Mouse (Mus musculus) MEL (cell line): ENCODE data around the gene Samd14. TPM values are rescaled to one million over a fixed set of nuclear protein-coding genes. Genes with fewer than 3 reads are reported as not detected.

Source experiments
- DNase-seq: peaks from one replicate; pipeline ENCODE4 v3.0.0; 2011; ENCODE audit warnings: low read depth, low spot score
- H3K27ac ChIP-seq: 2 replicates; pipeline ENCODE4 v1.5.1; 2012; ENCODE audit warnings: low read depth, mild to moderate bottlenecking, control low read depth, low read length, moderate library complexity; ENCODE audit not compliant: control insufficient read depth
- H3K27me3 ChIP-seq, 2 experiments: fragments of 150-350 bp in 1 of 2; sonication (generic) in 1 of 2; 2 replicates each; pipeline ENCODE4 v1.6.1; 2012; ENCODE audit warnings: low read length in 2 of 2, mild to moderate bottlenecking in 2 of 2, improper control_type of control experiment in 1 of 2, moderate library complexity in 1 of 2; ENCODE audit not compliant: insufficient read depth in 2 of 2, control insufficient read depth in 1 of 2
- H3K36me3 ChIP-seq, 2 experiments: 2 replicates each; pipeline ENCODE4 v1.6.1; 2012 to 2014; ENCODE audit warnings: low read length in 2 of 2, improper control_type of control experiment in 1 of 2, inconsistent platforms in 1 of 2, mild to moderate bottlenecking in 1 of 2; ENCODE audit not compliant: insufficient read depth in 2 of 2, control insufficient read depth in 1 of 2
- H3K4me1 ChIP-seq, 2 experiments: fragments of 150-350 bp in 1 of 2; sonication (generic) in 1 of 2; 2 replicates each; pipeline ENCODE4 v1.6.1; 2012; ENCODE audit warnings: low read length in 2 of 2, improper control_type of control experiment in 1 of 2, mild to moderate bottlenecking in 1 of 2; ENCODE audit not compliant: insufficient read depth in 2 of 2, control insufficient read depth in 1 of 2
- H3K4me3 ChIP-seq, 2 experiments: fragments of 150-350 bp in 1 of 2; sonication (generic) in 1 of 2; 2 replicates each; pipeline ENCODE4 v1.5.1; 2012; ENCODE audit warnings: low read depth in 2 of 2, low read length in 2 of 2, mild to moderate bottlenecking in 2 of 2, moderate library complexity in 2 of 2, control low read depth in 1 of 2, improper control_type of control experiment in 1 of 2; ENCODE audit not compliant: control insufficient read depth in 1 of 2, insufficient read depth in 1 of 2
- H3K79me2 ChIP-seq: 2 replicates; pipeline ENCODE4 v1.6.1; 2012; ENCODE audit warnings: mild to moderate bottlenecking, low read length, moderate library complexity; ENCODE audit not compliant: control insufficient read depth, poor library complexity, insufficient read depth
- H3K9ac ChIP-seq: 2 replicates; pipeline ENCODE4 v1.6.1; 2012; ENCODE audit warnings: low read depth, mild to moderate bottlenecking, control low read depth, low read length, moderate library complexity; ENCODE audit not compliant: control insufficient read depth, poor library complexity, severe bottlenecking
- H3K9me3 ChIP-seq: fragments of 150-350 bp; sonication (generic); replicated peaks from 2 replicates; pipeline ENCODE4 v1.6.1; 2012; ENCODE audit warnings: mild to moderate bottlenecking, low read length, improper control_type of control experiment, moderate library complexity; ENCODE audit not compliant: insufficient read depth
- BHLHE40 ChIP-seq: IDR thresholded peaks from 2 replicates; pipeline ENCODE4 v1.6.1; 2012; ENCODE audit warnings: low read depth, mild to moderate bottlenecking, inconsistent platforms, low read length, improper control_type of control experiment, borderline replicate concordance
- CHD1 ChIP-seq: IDR thresholded peaks from 2 replicates; pipeline ENCODE4 v1.6.1; 2012; ENCODE audit warnings: low read depth, mild to moderate bottlenecking, inconsistent platforms, low read length, improper control_type of control experiment
- CTCF ChIP-seq, 3 experiments: IDR thresholded peaks in 2 of 3; conservative IDR thresholded peaks in 1 of 3; 2 replicates each; pipeline ENCODE4 v1.5.1; 2011 to 2012; ENCODE audit warnings: low read length in 3 of 3, low read depth in 2 of 3, mild to moderate bottlenecking in 2 of 3, improper control_type of control experiment in 1 of 3, inconsistent platforms in 1 of 3, mixed read lengths in 1 of 3, moderate library complexity in 1 of 3; ENCODE audit not compliant: control insufficient read depth in 1 of 3, insufficient read depth in 1 of 3, poor library complexity in 1 of 3, severe bottlenecking in 1 of 3
- EP300 ChIP-seq, 2 experiments: IDR thresholded peaks; 2 replicates each; pipeline ENCODE4 v1.6.1; 2011; ENCODE audit warnings: improper control_type of control experiment in 2 of 2, low read length in 2 of 2, low read depth in 1 of 2, mild to moderate bottlenecking in 1 of 2
- GABPA ChIP-seq: IDR thresholded peaks from 2 replicates; pipeline ENCODE4 v1.6.1; 2012; ENCODE audit warnings: low read depth, mild to moderate bottlenecking, inconsistent platforms, low read length, improper control_type of control experiment, moderate library complexity
- MAZ ChIP-seq: IDR thresholded peaks from 2 replicates; pipeline ENCODE4 v1.6.1; 2012; ENCODE audit warnings: low read depth, mild to moderate bottlenecking, inconsistent platforms, low read length, improper control_type of control experiment
- MYB ChIP-seq: IDR thresholded peaks from 2 replicates; pipeline ENCODE4 v1.6.1; 2011; ENCODE audit warnings: mild to moderate bottlenecking, low read depth, low read length, improper control_type of control experiment
- NRF1 ChIP-seq: IDR thresholded peaks from 2 replicates; pipeline ENCODE4 v1.6.1; 2014; ENCODE audit warnings: low read depth, mild to moderate bottlenecking, inconsistent platforms, low read length, improper control_type of control experiment, moderate library complexity; ENCODE audit not compliant: poor library complexity, insufficient read depth, severe bottlenecking
- POLR2A ChIP-seq, 2 experiments: IDR thresholded peaks; 2 replicates each; pipeline ENCODE4 v1.6.1; 2011 to 2012; ENCODE audit warnings: low read length in 2 of 2, mild to moderate bottlenecking in 2 of 2, control low read depth in 1 of 2, improper control_type of control experiment in 1 of 2, low read depth in 1 of 2, moderate library complexity in 1 of 2; ENCODE audit not compliant: control insufficient read depth in 1 of 2, insufficient read depth in 1 of 2, poor library complexity in 1 of 2
- RAD21 ChIP-seq: IDR thresholded peaks from 2 replicates; pipeline ENCODE4 v1.6.1; 2011; ENCODE audit warnings: mild to moderate bottlenecking, low read depth, low read length, improper control_type of control experiment
- SIN3A ChIP-seq: IDR thresholded peaks from 2 replicates; pipeline ENCODE4 v1.6.1; 2012; ENCODE audit warnings: low read length, improper control_type of control experiment, inconsistent platforms
- SMC3 ChIP-seq: IDR thresholded peaks from 2 replicates; pipeline ENCODE4 v1.6.1; 2011; ENCODE audit warnings: low read depth, low read length, improper control_type of control experiment
- TBP ChIP-seq: IDR thresholded peaks from 2 replicates; pipeline ENCODE4 v1.8.0; 2011; ENCODE audit warnings: low read depth, low read length, improper control_type of control experiment
- USF1 ChIP-seq: IDR thresholded peaks from 2 replicates; pipeline ENCODE4 v1.6.1; 2014; ENCODE audit warnings: low read depth, mild to moderate bottlenecking, inconsistent platforms, low read length, improper control_type of control experiment, moderate library complexity
- ZC3H11A ChIP-seq: IDR thresholded peaks from 2 replicates; pipeline ENCODE4 v1.6.1; 2012; ENCODE audit warnings: low read depth, mild to moderate bottlenecking, inconsistent platforms, low read length, improper control_type of control experiment
- ZMIZ1 ChIP-seq: IDR thresholded peaks from 2 replicates; pipeline ENCODE4 v1.6.1; 2012; ENCODE audit warnings: low read depth, mild to moderate bottlenecking, inconsistent platforms, low read length, improper control_type of control experiment, moderate library complexity
- polyA plus RNA-seq, 2 experiments: library from polyadenylated mRNA; stranded (reverse) in 1 of 2; unstranded in 1 of 2; fragments of >175 nt in 1 of 2; fragments of >200 nt in 1 of 2; gene quantifications; 2 replicates each; pipeline versions ENCODE4 v1.2.1 to v1.2.4; 2012; ENCODE audit warnings: low replicate concordance in 2 of 2, low read depth in 1 of 2; ENCODE audit not compliant: insufficient read length in 2 of 2, insufficient read depth in 1 of 2, missing spikeins in 1 of 2
- total RNA-seq: library from RNA; depleted of rRNA; stranded (reverse); fragments of 300-350 nt; gene quantifications from 2 replicates; pipeline ENCODE4 v1.2.3, GENCODE M21; 2012

Gene Samd14
- total and polyA plus RNA-seq, 3 experiments: 57.6 to 1,219 (median 101) TPM

DNA sequence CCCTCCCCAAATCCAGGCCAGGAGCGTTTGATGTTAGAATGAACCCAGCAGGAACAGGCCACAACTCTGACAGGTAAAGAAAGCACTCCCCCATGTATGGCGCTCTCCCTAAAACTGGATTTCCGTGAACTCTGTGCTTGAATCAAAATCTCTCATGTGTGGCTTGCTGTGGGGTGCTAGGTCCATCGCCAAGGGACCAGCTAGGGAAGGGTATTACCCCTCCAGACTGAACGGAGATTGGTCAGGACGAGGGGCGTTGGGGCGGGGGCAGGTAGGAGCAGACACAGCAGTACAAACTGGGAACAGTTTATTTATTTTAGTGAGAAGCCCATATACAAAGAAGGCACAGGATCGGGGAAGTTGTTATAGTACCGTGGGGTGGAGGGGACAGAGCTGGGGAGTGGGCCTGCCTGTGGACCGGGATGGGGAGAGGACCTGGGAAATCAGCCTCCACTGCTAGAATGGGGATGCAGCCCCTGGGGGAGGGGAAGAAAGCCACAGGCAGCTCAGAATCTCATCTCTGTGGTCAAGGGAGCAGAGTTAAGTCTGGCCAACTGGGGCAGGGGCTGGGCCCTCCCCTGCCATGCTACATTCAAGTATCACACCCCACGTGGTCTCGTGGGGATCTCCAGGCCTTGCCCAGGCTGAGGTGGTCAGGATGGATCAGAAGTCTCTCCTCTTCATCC is 34.6 kb downstream of the Samd14 start:
- Histone ChIP-seq H3K9me3 (no peaks in the 10 kb centered on the region), H3K27ac (no peak overlapping the region), H3K4me3 (no peak overlapping the region), H3K27me3 (peaks cover 11 to 14% of the 10 kb centered on the region in 2 experiments; a peak in 3 of 4 replicates), H3K4me1 (peaks cover 0 to 7% of the 10 kb centered on the region in 2 experiments; a peak in 2 of 4 replicates), H3K79me2 (no peaks in the 10 kb centered on the region), H3K9ac (no peak overlapping the region), H3K36me3 (no peaks in the 10 kb centered on the region; a peak in 1 of 4 replicates)
- TF ChIP-seq USF1 (no peak), BHLHE40 (no peak), NRF1 (no peak), GABPA (no peak), MAZ (no peak)
- DNase-seq: no peak

- peaks cover 21 to 33% of the 10 kb centered on the region in 2 experiments for H3K27me3 ChIP-seq
- no peak for TF ChIP-seq SIN3A
- TF ChIP-seq EP300 (IDR thresholded peaks at IDR 0.05; ENCODE audit: low read depth in 1 of 2, low read length in 2 of 2): no peak
- TF ChIP-seq RAD21: peak; percentile 78
- peak; percentile 83 to 95 (median 88) for TF ChIP-seq CTCF (IDR thresholded peaks at IDR 0.05 in 2 of 3, conservative IDR thresholded peaks at IDR 0.05 in 1 of 3; ENCODE audit: control insufficient read depth in 1 of 3, insufficient read depth in 1 of 3, low read depth in 2 of 3, low read length in 3 of 3, poor library complexity in 1 of 3, severe bottlenecking in 1 of 3)
- TF ChIP-seq ZC3H11A: peak; percentile 39; the same call in 1 of the 2 replicates
- peak; percentile 72 for TF ChIP-seq SMC3
- TF ChIP-seq POLR2A (IDR thresholded peaks at IDR 0.05; ENCODE audit: control insufficient read depth in 1 of 2, insufficient read depth in 1 of 2, low read depth in 1 of 2, low read length in 2 of 2, poor library complexity in 1 of 2): no peak
- TF ChIP-seq MAZ: peak; percentile 31; the same call in 1 of the 2 replicates
- H3K27ac ChIP-seq: no peak overlapping the region
- DNase-seq: peak; percentile 82
- no peaks in the 10 kb centered on the region for H3K4me1 ChIP-seq
- no peaks in the 10 kb centered on the region for H3K9me3 ChIP-seq
- H3K4me3 ChIP-seq: no peak overlapping the region
- no peaks in the 10 kb centered on the region for H3K36me3 ChIP-seq
- no peak overlapping the region for H3K9ac ChIP-seq
- no peaks in the 10 kb centered on the region for H3K79me2 ChIP-seq
Measured at GRCm38 (mm10) chr11:95046980-95047680, 37.5 kb downstream of the Samd14 start.

- Histone ChIP-seq H3K4me3 (no peak overlapping the region), H3K79me2 (no peaks in the 10 kb centered on the region), H3K27ac (no peak overlapping the region), H3K4me1 (no peaks in the 10 kb centered on the region), H3K9me3 (no peaks in the 10 kb centered on the region), H3K36me3 (no peaks in the 10 kb centered on the region), H3K27me3 (peaks cover 36 to 54% of the 10 kb centered on the region in 2 experiments), H3K9ac (no peak overlapping the region)
- TF ChIP-seq CHD1: no peak
- TF ChIP-seq ZMIZ1: no peak
- TF ChIP-seq TBP: no peak
- no peak for TF ChIP-seq MYB
- no peak for DNase-seq
Measured at GRCm38 (mm10) chr11:95053062-95053461, 43.4 kb downstream of the Samd14 start.
